In the genomic region with DNA sequence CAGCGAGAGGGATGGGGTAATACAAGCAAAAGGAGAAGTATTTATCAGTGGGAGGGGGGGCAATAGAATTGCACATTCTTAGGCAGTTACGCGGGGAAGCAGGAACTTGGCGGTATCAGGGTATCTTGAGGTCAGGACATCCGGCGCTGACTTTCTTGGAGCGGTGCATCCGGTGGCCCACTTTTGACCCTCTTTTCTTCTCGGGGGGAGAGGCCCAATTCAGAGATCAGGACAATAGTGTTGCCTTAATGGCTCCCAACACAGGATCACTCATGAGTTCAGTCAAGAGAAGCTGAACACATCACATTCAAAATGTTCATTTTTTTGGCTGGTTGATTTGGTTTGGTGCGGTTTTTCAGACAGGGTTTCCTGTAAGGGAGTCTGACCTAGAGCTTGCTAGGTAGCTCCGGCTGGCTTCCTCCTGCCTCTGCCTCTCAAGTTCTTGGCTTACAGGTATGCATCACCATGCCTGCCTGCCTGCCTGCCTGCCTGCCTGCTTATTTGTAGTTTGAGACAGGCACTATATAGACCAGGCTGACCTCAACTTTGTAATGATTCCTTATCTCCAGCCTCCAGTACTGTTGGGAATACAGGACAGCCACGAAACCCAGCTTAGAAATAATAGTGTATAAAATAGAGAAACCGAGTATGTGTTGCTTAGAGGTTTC, we compare ENCODE assay signal across 7 mouse cellular contexts. TPM values are rescaled to one million over a fixed set of nuclear protein-coding genes. Genes with fewer than 3 reads are reported as not detected.
A peak's percentile ranks its signal among the peaks of the same experiment; 100 is the strongest.
DNase-seq lines count a peak whose midpoint lies in the region; ATAC-seq and TF ChIP-seq lines count a peak whose summit lies in the region.
"Not testable (repeated sequence)": the region's sequence is repeated elsewhere in the genome, so short reads cannot be mapped to it uniquely, and the experiment has no call there.

No protein-coding gene starts in this region.

- not testable (repeated sequence) for TF ChIP-seq CTCF in hindbrain, postnatal 0 days (IDR thresholded peaks at IDR 0.05; ENCODE audit: low read depth); liver, adult 2 months (IDR thresholded peaks at IDR 0.05; ENCODE audit: low read depth, low read length)

- H3K9ac ChIP-seq in forebrain, embryonic 16.5 days (replicated peaks; ENCODE audit: low read depth, low read length); heart, embryonic 12.5 days; hindbrain, postnatal 0 days (replicated peaks; ENCODE audit: low read length); liver, adult 2 months (ENCODE audit: low read depth, low read length): not testable (repeated sequence)

- H3K27me3 ChIP-seq in forebrain, embryonic 16.5 days (replicated peaks; ENCODE audit: control insufficient read depth, insufficient read depth, low read length); heart, embryonic 12.5 days (replicated peaks); hindbrain, postnatal 0 days (ENCODE audit: insufficient read depth, low read length); liver, adult 2 months (ENCODE audit: control insufficient read depth, insufficient read depth, low read length): not testable (repeated sequence)

- H3K4me2 ChIP-seq in forebrain, embryonic 16.5 days (ENCODE audit: low read length); heart, embryonic 12.5 days; hindbrain, postnatal 0 days (ENCODE audit: low read depth, low read length): not testable (repeated sequence)

- not testable (repeated sequence) for H3K27ac ChIP-seq in forebrain, embryonic 16.5 days (ENCODE audit: low read length); hindbrain, postnatal 0 days
- H3K27ac ChIP-seq in heart, embryonic 12.5 days (ENCODE audit: poor library complexity, severe bottlenecking): peak overlapping the region; percentile 6; the same call in 1 of the 2 replicates
- peak overlapping the region; percentile 24 for H3K27ac ChIP-seq in liver, adult 2 months (replicated peaks; ENCODE audit: insufficient read depth, low read depth, low read length)

- H3K36me3 ChIP-seq in forebrain, embryonic 16.5 days (ENCODE audit: control insufficient read depth, insufficient read depth); heart, embryonic 12.5 days; hindbrain, postnatal 0 days (ENCODE audit: insufficient read depth, low read length); liver, adult 2 months (ENCODE audit: control insufficient read depth, insufficient read depth, low read length): not testable (repeated sequence)

- WGBS in forebrain, embryonic 16.5 days: 89% methylated on average over 13 of the region's 13 CpGs
- 69% methylated on average over 13 of the region's 13 CpGs for WGBS in heart, embryonic 12.5 days
- 86% methylated on average over 11 of the region's 13 CpGs for WGBS in hindbrain, postnatal 0 days
- WGBS in liver, adult 2 months: 61% methylated on average over 13 of the region's 13 CpGs

- not testable (repeated sequence) for DNase-seq in hindbrain, postnatal 0 days (ENCODE audit: low spot score); liver, adult 2 months (ENCODE audit: extremely low read depth, low read depth, low spot score)
- peak; percentile 16 for DNase-seq in neural tube, embryonic 10.5 days (ENCODE audit: extremely low spot score, low spot score)

- H3K79me2 ChIP-seq in liver, adult 2 months (ENCODE audit: control insufficient read depth, insufficient read depth, low read length): not testable (repeated sequence)

- not testable (repeated sequence) for H3K9me3 ChIP-seq in forebrain, embryonic 16.5 days (ENCODE audit: control insufficient read depth, low read length); heart, embryonic 12.5 days (replicated peaks); hindbrain, postnatal 0 days (ENCODE audit: low read length)

- peak; percentile 23; the same call in 1 of the 2 replicates for ATAC-seq in common myeloid progenitor, adult 5-6 weeks (replicated peaks; ENCODE audit: low read depth, poor library complexity, severe bottlenecking)
- ATAC-seq in forebrain, embryonic 16.5 days: peak; percentile 39
- not testable (repeated sequence) for ATAC-seq in heart, embryonic 12.5 days (ENCODE audit: insufficient number of reproducible peaks, low FRiP score)
- peak; percentile 28 for ATAC-seq in hindbrain, postnatal 0 days
- ATAC-seq in megakaryocyte progenitor cell, adult 5-6 weeks (replicated peaks; ENCODE audit: poor library complexity): peak; percentile 19

- not testable (repeated sequence) for H3K4me1 ChIP-seq in forebrain, embryonic 16.5 days (replicated peaks; ENCODE audit: control insufficient read depth, insufficient read depth, low read length); heart, embryonic 12.5 days (replicated peaks); hindbrain, postnatal 0 days (ENCODE audit: insufficient read depth, low read length)
- H3K4me1 ChIP-seq in liver, adult 2 months (ENCODE audit: control insufficient read depth, insufficient read depth, low read length): peaks cover 19% of the 10 kb centered on the region

- H3K4me3 ChIP-seq in forebrain, embryonic 16.5 days (replicated peaks; ENCODE audit: low read length); heart, embryonic 12.5 days; hindbrain, postnatal 0 days (ENCODE audit: low read length); liver, adult 2 months (ENCODE audit: insufficient read depth, low read depth, low read length): not testable (repeated sequence)

- not testable (repeated sequence) for TF ChIP-seq POLR2A in liver, adult 2 months (IDR thresholded peaks at IDR 0.05; ENCODE audit: extremely low read depth, insufficient read depth, low read length)

RNA-seq across cellular contexts. Expression of a gene that starts 7.5 kb away (rescaled TPM):
- total RNA-seq in common myeloid progenitor, adult 5-6 weeks (2017): 16.5 and 18.5 TPM in 2 replicates
- 4.3 and 4.6 TPM in 2 replicates for polyA plus RNA-seq in forebrain, embryonic 16.5 days (2015; fragmentation: Nextera tagmentation; extraction: Ambion mirVana)
- polyA plus RNA-seq in heart, embryonic 12.5 days (2016; fragmentation: Nextera tagmentation; extraction: Ambion mirVana): 8.9 and 10.4 TPM in 2 replicates
- total RNA-seq in hindbrain, postnatal 0 days (2014; rRNA removed): 2.7 and 8.2 TPM in 2 replicates
- 8.3 and 9.8 TPM in 2 replicates for polyA plus RNA-seq in hindbrain, postnatal 0 days (2015; fragmentation: Nextera tagmentation; extraction: Ambion mirVana)
- 369 and 383 TPM in 2 replicates for total RNA-seq in liver, adult 2 months (2014; rRNA removed)
- polyA plus RNA-seq in liver, adult 2 months (2012; rRNA removed): 56.4 and 58.9 TPM in 2 replicates
- total RNA-seq in megakaryocyte progenitor cell, adult 5-6 weeks (2015): 21.5 and 32.4 TPM in 2 replicates
- 33.1 and 37.1 TPM in 2 replicates for total RNA-seq in megakaryocyte progenitor cell, adult 5-6 weeks (2017)

RNA-seq across cellular contexts. Expression of a gene that starts 56.5 kb away (rescaled TPM):
- 126 and 132 TPM in 2 replicates for total RNA-seq in common myeloid progenitor, adult 5-6 weeks (2017)
- 85.1 and 88.0 TPM in 2 replicates for polyA plus RNA-seq in forebrain, embryonic 16.5 days (2015; fragmentation: Nextera tagmentation; extraction: Ambion mirVana)
- 56.6 and 58.4 TPM in 2 replicates for polyA plus RNA-seq in heart, embryonic 12.5 days (2016; fragmentation: Nextera tagmentation; extraction: Ambion mirVana)
- 31.0 and 33.3 TPM in 2 replicates for total RNA-seq in hindbrain, postnatal 0 days (2014; rRNA removed)
- 57.5 and 62.3 TPM in 2 replicates for polyA plus RNA-seq in hindbrain, postnatal 0 days (2015; fragmentation: Nextera tagmentation; extraction: Ambion mirVana)
- 23.0 and 24.9 TPM in 2 replicates for total RNA-seq in liver, adult 2 months (2014; rRNA removed)
- polyA plus RNA-seq in liver, adult 2 months (2012; rRNA removed): 10.7 and 14.7 TPM in 2 replicates
- total RNA-seq in megakaryocyte progenitor cell, adult 5-6 weeks (2015): 95.6 and 98.0 TPM in 2 replicates
- 142 and 154 TPM in 2 replicates for total RNA-seq in megakaryocyte progenitor cell, adult 5-6 weeks (2017)
